Mouse (Mus musculus): ENCODE results near the gene Ttyh2. TPM values are rescaled to one million over a fixed set of nuclear protein-coding genes. Genes with fewer than 3 reads are reported as not detected.

Ttyh2 gene
- polyA plus RNA-seq (2017; shearing (Covaris generic)), result 1 to 10 TPM; 2.4 to 3.3 TPM

- ATAC-seq, result peak; percentile 48
These were observed at the start of gene Ttyh2 for GRCm38 (mm10) chr11:114675341-114675825. Ttyh2 (plus strand) TSS chr11:114675431.

GRCm38 (mm10) chr11:114626071-114626690 lies 49.0 kb upstream of the Ttyh2 start:
- no peak for ATAC-seq

- ATAC-seq, result no peak
These were observed 48.2 kb upstream of the Ttyh2 start for GRCm38 (mm10) chr11:114627036-114627435.

- no peak for ATAC-seq
These were observed 47.2 kb upstream of the Ttyh2 start for GRCm38 (mm10) chr11:114628032-114628431.

GRCm38 (mm10) chr11:114630044-114630443 lies 45.2 kb upstream of the Ttyh2 start:
- no peak for ATAC-seq

GRCm38 (mm10) chr11:114632266-114632665 lies 43.0 kb upstream of the Ttyh2 start:
- no peak for ATAC-seq

GRCm38 (mm10) chr11:114636292-114636691 lies 38.9 kb upstream of the Ttyh2 start:
- no peak for ATAC-seq

GRCm38 (mm10) chr11:114636727-114637505 lies 38.3 kb upstream of the Ttyh2 start:
- ATAC-seq, result no peak

GRCm38 (mm10) chr11:114638647-114639290 lies 36.5 kb upstream of the Ttyh2 start:
- no peak for ATAC-seq

GRCm38 (mm10) chr11:114639681-114640103 lies 35.5 kb upstream of the Ttyh2 start:
- ATAC-seq, result no peak

- no peak for ATAC-seq
These were observed 34.6 kb upstream of the Ttyh2 start for GRCm38 (mm10) chr11:114640658-114641057.

- no peak for ATAC-seq
These were observed 34.1 kb upstream of the Ttyh2 start for GRCm38 (mm10) chr11:114641136-114641535.

- no peak for ATAC-seq
These were observed 33.0 kb upstream of the Ttyh2 start for GRCm38 (mm10) chr11:114642184-114642583.

- no peak for ATAC-seq
These were observed 32.3 kb upstream of the Ttyh2 start for GRCm38 (mm10) chr11:114642926-114643325.

- no peak for ATAC-seq
These were observed 31.1 kb upstream of the Ttyh2 start for GRCm38 (mm10) chr11:114644122-114644521.

- ATAC-seq, result no peak
These were observed 25.7 kb upstream of the Ttyh2 start for GRCm38 (mm10) chr11:114649510-114649909.

- no peak for ATAC-seq
These were observed 22.7 kb upstream of the Ttyh2 start for GRCm38 (mm10) chr11:114652531-114652930.

GRCm38 (mm10) chr11:114653664-114654063 lies 21.6 kb upstream of the Ttyh2 start:
- ATAC-seq, result no peak

GRCm38 (mm10) chr11:114654552-114654951 lies 20.7 kb upstream of the Ttyh2 start:
- ATAC-seq, result no peak

GRCm38 (mm10) chr11:114655350-114656008 lies 19.8 kb upstream of the Ttyh2 start:
- ATAC-seq, result no peak

- no peak for ATAC-seq
These were observed 18.1 kb upstream of the Ttyh2 start for GRCm38 (mm10) chr11:114656994-114657644.

- ATAC-seq, result no peak
These were observed 17.5 kb upstream of the Ttyh2 start for GRCm38 (mm10) chr11:114657737-114658136.

Measured in activated CD4-positive, CD25-positive, alpha-beta regulatory T cell, adult 4 months (primary cell).